Mouse (Mus musculus) liver, adult 2 months (tissue): ENCODE results near the gene Cd68. TPM values are rescaled to one million over a fixed set of nuclear protein-coding genes. Genes with fewer than 3 reads are reported as not detected.
A peak's percentile ranks its signal among the peaks of the same experiment; 100 is the strongest.

Experiments used
- DNase-seq: peaks from one replicate; pipeline ENCODE4 v3.0.0-alpha.2; 2011; ENCODE audit warnings: low read depth, low spot score; ENCODE audit errors: extremely low read depth
- H3K27ac ChIP-seq: fragments of 200-500 bp; replicated peaks from 2 replicates; pipeline ENCODE4 v1.5.1; 2012; ENCODE audit warnings: low read depth, mild to moderate bottlenecking, control low read depth, inconsistent platforms, low read length; ENCODE audit not compliant: insufficient read depth
- H3K27me3 ChIP-seq: fragments of 200-500 bp; 2 replicates; pipeline ENCODE4 v1.6.1; 2012; ENCODE audit warnings: mild to moderate bottlenecking, moderate library complexity, low read length, inconsistent platforms; ENCODE audit not compliant: control insufficient read depth, insufficient read depth
- H3K36me3 ChIP-seq: fragments of 200-500 bp; 2 replicates; pipeline ENCODE4 v1.6.1; 2012; ENCODE audit warnings: low read length, inconsistent platforms; ENCODE audit not compliant: control insufficient read depth, insufficient read depth
- H3K4me1 ChIP-seq: fragments of 200-500 bp; 2 replicates; pipeline ENCODE4 v1.6.1; 2011; ENCODE audit warnings: low read length; ENCODE audit not compliant: control insufficient read depth, insufficient read depth
- H3K4me3 ChIP-seq: fragments of 200-500 bp; 2 replicates; pipeline ENCODE4 v1.5.1; 2011; ENCODE audit warnings: low read depth, mild to moderate bottlenecking, control low read depth, low read length, moderate library complexity; ENCODE audit not compliant: insufficient read depth
- H3K79me2 ChIP-seq: fragments of 200-500 bp; 2 replicates; pipeline ENCODE4 v1.6.1; 2012; ENCODE audit warnings: inconsistent platforms, mild to moderate bottlenecking, low read length, moderate library complexity; ENCODE audit not compliant: control insufficient read depth, insufficient read depth
- H3K9ac ChIP-seq: fragments of 200-500 bp; 2 replicates; pipeline ENCODE4 v1.6.1; 2012; ENCODE audit warnings: low read depth, mild to moderate bottlenecking, control low read depth, inconsistent platforms, low read length
- CTCF ChIP-seq: fragments of 200-500 bp; IDR thresholded peaks from 2 replicates; pipeline ENCODE4 v1.5.1; 2011; ENCODE audit warnings: low read depth, low read length, control low read depth
- POLR2A ChIP-seq: fragments of 200-500 bp; IDR thresholded peaks from 2 replicates; pipeline ENCODE4 v1.6.1; 2011; ENCODE audit warnings: low read length, control low read depth; ENCODE audit not compliant: insufficient read depth; ENCODE audit errors: extremely low read depth
- WGBS: fragments of 180-500 bp; shearing (Covaris S2); methylation state at CpG from one replicate; pipeline ENCODE4 v1.1.7; 2018; 5-methylcytosine and 5-hydroxymethylcytosine counted together
- polyA plus RNA-seq: library from polyadenylated mRNA; depleted of rRNA; stranded (reverse); fragments of >200 nt; gene quantifications from 2 replicates; pipeline ENCODE4 v1.2.3, GENCODE M21; 2012
- total RNA-seq: library from RNA; depleted of rRNA; stranded (reverse); fragments of >200 nt; gene quantifications from 2 replicates; pipeline ENCODE4 v1.2.3, GENCODE M21; 2014

Cd68 gene
- total and polyA plus RNA-seq, 2 experiments = 4.5 to 14.8 TPM

DNA sequence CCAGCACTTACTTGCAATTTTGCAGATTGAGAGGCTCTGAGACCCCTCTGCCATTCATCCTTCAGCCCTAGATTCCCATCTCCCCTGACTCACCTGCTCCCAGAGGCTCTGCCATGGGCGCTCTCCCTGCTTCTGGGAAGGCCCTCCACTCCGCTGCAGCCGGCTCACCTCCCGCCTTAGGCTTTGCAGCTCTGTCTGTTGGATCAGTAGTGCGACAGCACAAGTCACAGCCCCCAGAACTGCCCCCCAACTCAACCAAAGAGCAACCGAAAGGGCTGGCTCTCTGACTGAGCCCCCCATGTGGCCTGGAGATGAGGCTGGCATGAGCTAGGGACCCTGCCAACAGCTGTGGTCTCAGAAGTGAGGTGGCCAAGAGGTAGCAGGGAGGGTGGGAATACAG, 19.0 kb upstream of the Cd68 start:
- DNase-seq = no peak

DNA sequence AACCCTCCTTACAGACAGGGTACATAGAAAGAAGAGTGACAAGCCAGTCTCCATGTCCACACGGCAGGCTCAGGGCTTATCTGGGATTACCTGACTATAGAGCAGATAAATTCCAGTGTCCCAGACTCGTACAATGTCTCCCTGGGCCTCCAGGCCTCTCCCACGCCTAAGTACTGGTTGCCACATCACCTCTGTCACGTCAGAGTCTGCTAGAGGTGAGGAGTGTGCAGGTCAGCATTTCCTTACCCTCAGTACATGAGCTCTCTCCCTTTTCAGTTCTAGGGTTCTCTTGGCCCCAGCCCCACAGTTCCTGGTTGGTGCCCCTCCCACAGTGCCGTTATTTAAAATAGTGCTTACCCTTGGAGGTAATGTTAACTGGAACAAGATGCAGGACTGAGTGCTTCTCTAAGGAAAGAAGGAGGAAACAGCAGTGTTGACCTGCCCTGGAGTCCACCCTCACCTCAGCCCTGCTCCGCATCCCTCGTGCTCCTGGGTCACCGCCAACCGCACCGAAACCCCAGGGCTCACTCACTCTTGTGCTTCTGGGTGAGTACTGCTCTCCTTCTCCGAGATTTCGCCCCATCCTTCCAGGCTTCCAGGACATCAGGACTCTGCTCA, 18.3 kb upstream of the Cd68 start:
- H3K36me3 ChIP-seq = no peaks in the 10 kb centered on the region
- no peak overlapping the region for H3K4me3 ChIP-seq
- no peaks in the 10 kb centered on the region for H3K27me3 ChIP-seq
- H3K27ac ChIP-seq = no peak overlapping the region
- TF ChIP-seq CTCF (no peak), POLR2A (no peak)
- H3K9ac ChIP-seq = no peak overlapping the region
- WGBS = 81% methylated on average over 12 of the region's 12 CpGs
- H3K79me2 ChIP-seq = peaks cover 11% of the 10 kb centered on the region; the same call in 1 of the 2 replicates
- peaks cover 11% of the 10 kb centered on the region for H3K4me1 ChIP-seq
- no peak for DNase-seq

More for the DNA sequence above, 19.0 kb upstream of the Cd68 start:
- H3K27ac ChIP-seq = peak overlapping the region; percentile 80
- WGBS = 95% methylated on average over 6 of the region's 6 CpGs
- H3K9ac ChIP-seq = peak overlapping the region; percentile 38
- H3K79me2 ChIP-seq = peaks cover 11% of the 10 kb centered on the region; the same call in 1 of the 2 replicates
- H3K4me3 ChIP-seq = no peak overlapping the region
- no peaks in the 10 kb centered on the region for H3K27me3 ChIP-seq
- TF ChIP-seq CTCF = no peak
- TF ChIP-seq POLR2A = no peak
- H3K36me3 ChIP-seq = no peaks in the 10 kb centered on the region
- peaks cover 11% of the 10 kb centered on the region for H3K4me1 ChIP-seq

DNA sequence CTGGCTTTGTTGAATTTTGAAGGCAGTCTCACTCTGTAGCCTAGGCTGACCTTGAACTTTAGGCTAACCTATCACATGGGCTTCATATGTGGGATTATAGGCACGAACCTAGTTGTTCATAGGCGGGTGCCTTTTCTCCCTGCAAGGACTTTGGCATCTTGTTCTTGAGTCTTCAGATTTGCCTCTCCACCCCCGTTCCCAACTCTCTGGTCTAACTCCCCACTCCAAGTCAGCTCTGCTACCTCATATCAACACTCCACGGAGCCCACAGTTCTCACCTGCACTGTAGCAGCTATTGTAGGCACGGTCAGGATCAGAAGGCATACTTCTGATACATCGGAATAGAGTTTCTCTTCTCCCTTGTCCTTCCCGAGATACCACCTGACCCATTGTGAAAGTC, 17.6 kb upstream of the Cd68 start:
- Histone ChIP-seq H3K4me1 (peaks cover 11% of the 10 kb centered on the region), H3K27me3 (no peaks in the 10 kb centered on the region), H3K27ac (no peak overlapping the region), H3K36me3 (no peaks in the 10 kb centered on the region; the same call in 1 of the 2 replicates), H3K9ac (no peak overlapping the region), H3K4me3 (no peak overlapping the region), H3K79me2 (peaks cover 11% of the 10 kb centered on the region; the same call in 1 of the 2 replicates)
- TF ChIP-seq CTCF = no peak
- no peak for TF ChIP-seq POLR2A
- DNase-seq = no peak
- WGBS = 82% methylated on average over 7 of the region's 7 CpGs

DNA sequence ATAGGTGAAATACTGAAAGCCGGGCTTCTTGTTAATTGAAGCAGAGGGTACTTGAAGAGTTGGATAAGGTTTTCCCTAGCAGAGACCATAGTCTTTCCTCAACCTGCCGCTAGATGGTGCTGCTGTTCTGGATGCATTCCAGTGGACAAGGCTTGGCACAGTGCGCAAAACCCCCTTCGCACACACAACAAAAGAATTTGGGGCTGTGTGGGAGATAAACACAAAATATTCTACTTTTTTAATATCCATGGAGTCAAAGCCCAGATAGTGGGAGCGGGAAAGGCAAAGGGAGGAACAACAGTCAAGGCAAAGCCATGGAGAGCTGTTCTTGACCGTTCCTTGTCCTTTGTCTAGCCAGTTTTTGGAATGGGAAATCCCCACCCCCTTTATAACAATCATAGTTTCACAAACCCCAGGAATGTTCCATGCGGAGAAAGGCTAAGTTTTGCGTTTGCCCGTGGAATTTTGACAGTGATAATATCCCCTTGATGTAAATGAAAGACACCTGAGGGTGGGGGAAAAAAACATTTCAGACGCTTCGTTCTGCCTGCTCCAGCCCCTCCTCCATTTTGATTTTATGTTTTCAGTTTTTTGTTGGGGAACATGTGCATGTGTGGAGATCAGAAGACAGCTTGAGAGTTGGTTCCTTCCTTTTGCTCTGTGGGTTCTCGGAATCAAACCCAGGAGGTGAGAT, 17.0 kb upstream of the Cd68 start:
- no peak overlapping the region for H3K4me3 ChIP-seq
- 26% methylated on average over 12 of the region's 12 CpGs for WGBS
- no peak overlapping the region for H3K9ac ChIP-seq
- peaks cover 6% of the 10 kb centered on the region for H3K36me3 ChIP-seq
- TF ChIP-seq CTCF (peak; percentile 87), POLR2A (no peak)
- H3K27me3 ChIP-seq = no peaks in the 10 kb centered on the region
- no peak overlapping the region for H3K27ac ChIP-seq
- peaks cover 11% of the 10 kb centered on the region; the same call in 1 of the 2 replicates for H3K79me2 ChIP-seq
- peak; percentile 66 for DNase-seq
- H3K4me1 ChIP-seq = peaks cover 11% of the 10 kb centered on the region

DNA sequence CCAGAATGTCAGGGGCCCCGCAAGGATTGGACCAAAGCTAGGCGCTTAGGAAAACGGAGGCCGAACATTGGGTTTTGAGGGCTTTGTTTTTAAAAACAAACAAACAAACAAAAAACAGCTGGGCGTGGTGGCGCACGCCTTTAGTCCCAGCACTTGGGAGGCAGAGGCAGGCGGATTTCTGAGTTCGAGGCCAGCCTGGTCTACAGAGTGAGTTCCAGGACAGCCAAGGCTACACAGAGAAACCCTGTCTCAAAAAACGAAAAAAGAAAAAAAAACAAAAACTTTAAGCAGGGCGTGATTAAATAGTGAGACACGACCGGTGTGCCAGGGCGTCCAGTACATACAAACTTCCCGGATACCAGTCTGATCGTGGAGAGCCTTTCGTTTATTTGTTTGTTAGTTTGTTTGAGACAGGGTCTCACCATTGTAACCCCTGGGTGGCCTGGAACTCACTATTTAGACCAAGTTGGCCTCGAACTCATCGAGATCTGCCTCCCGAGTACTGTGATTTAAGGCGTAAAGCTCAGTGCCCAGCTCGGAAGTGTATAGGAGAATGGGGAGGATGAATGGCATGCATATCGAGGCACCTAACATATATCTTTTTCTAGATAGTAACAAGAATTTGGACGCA, 16.4 kb upstream of the Cd68 start:
- no peak for DNase-seq
- TF ChIP-seq CTCF = no peak
- Histone ChIP-seq H3K9ac (peak overlapping the region; percentile 84), H3K27me3 (no peaks in the 10 kb centered on the region), H3K36me3 (peaks cover 10% of the 10 kb centered on the region), H3K4me3 (peak overlapping the region; percentile 78), H3K4me1 (peaks cover 11% of the 10 kb centered on the region), H3K27ac (peak overlapping the region; percentile 94), H3K79me2 (peaks cover 11% of the 10 kb centered on the region; the same call in 1 of the 2 replicates)
- WGBS = 15% methylated on average over 24 of the region's 24 CpGs
